Mouse (Mus musculus): Measurements from ENCODE around the gene Fdxacb1.

Gene Fdxacb1

GRCm38 (mm10) chr9:50750706-50751105 lies 17.3 kb upstream of the Fdxacb1 start:
- DNase-seq (ENCODE audit: low read depth), result no peak

GRCm38 (mm10) chr9:50751323-50751722 lies 16.7 kb upstream of the Fdxacb1 start, which contains the start of gene Cryab:
Gene Cryab (plus strand): TSS chr9:50751325.
- DNase-seq (ENCODE audit: low read depth), result no peak

DNA sequence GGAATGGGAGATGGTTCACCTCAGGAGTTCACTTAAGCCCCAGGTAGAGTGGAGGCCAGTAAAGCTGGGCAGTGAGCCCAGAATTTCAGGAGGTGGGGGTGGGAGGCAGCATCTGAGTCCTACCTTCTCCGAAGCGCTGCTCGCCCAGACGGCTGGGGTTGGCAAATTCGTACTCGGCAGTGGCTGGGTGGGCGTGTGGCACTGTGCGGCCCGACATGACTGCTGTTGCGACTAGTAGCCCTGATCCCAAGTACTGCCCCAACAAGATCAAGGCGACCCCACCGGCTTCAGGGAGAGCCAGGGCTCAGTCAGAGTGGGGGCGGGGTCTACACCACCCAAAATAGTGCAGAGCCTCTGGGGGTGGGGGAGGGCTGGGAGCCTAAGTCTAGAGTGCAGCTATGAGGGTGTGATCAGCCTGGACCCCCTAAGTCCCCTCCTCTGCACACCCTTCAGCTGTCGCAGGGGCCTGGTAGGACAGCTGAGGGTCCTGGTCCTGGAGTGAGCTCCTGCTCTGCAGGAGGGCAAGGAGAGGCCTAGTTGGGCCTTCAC lies 15.9 kb upstream of the Fdxacb1 start, which contains the start of gene Hspb2:
Hspb2 (minus strand) TSS at position 301 of the 549 bp plus-strand sequence.
- no peak for DNase-seq (ENCODE audit: low read depth)

- DNase-seq (ENCODE audit: low read depth), result no peak
Observed at GRCm38 (mm10) chr9:50752784-50753615, 15.0 kb upstream of the Fdxacb1 start.

DNA sequence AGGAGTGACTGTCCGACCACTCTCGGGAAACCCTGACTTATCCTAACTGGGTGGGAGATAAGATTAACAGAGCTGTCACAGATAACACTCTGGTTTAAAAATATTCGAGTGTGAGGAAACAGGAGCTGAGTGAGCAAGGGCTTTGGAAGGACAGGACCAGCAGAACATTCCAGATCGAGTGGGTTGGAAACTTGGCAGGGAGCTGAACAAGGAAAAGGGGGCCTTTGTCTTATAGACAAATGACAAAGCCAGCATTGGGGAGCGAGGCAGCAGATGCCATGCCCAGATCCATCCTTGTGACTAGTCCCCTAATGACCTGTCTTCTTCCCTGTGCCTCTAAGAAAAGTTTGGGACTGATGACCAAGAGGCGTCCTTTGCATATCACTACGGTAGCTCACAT lies 14.1 kb upstream of the Fdxacb1 start:
- DNase-seq (ENCODE audit: low read depth), result no peak

GRCm38 (mm10) chr9:50756711-50757110 lies 11.3 kb upstream of the Fdxacb1 start:
- no peak for DNase-seq (ENCODE audit: low read depth)

GRCm38 (mm10) chr9:50761520-50762243 lies 6.4 kb upstream of the Fdxacb1 start:
- DNase-seq (ENCODE audit: low read depth), result no peak

DNA sequence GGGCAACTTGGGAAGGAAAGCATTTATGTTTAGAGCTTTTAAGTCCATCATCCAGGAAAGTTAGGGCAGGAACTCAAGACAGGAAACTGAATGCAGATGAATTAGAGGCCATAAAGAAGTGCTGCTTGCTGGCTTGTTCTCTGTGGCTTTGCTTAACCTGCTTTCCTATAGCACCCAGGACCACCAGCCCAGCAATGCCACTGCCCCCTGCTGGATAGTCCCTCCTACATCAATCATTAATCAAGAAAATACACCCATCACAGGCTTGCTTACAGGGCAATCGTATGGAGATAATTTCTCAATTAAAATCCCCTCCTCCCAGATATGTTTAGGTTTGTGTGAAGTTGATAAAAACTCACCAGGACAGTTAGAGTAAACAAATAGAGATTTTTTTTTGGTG lies 4.7 kb upstream of the Fdxacb1 start:
- DNase-seq (ENCODE audit: low read depth), result peak; percentile 31

DNA sequence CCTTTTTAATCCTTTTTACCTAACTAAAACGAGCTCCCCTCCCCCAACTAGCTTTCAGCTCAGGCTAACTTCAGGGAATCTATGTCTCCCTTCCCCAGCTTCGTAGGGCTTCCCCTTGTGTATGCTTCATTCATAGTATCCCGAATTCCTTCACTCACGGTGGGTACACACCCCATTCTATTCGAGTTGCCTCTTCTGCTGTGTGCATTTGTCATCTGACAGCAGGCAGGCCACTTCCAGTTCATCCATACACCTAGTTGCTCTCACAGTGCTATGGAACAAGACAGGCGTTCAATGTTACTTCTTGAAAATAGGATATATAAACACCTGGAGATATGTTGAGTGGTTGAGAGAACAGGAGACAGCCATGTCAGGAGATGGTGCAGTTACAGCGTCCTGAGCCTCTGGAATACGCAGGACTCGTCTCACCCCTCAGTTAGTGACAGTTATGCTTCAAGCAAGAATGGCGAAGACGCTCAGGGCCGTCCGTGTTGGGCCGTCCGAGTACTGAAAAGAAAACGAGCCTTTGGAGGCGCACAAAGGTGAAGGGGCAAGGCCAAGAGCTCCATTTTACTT lies 417 bp upstream of the Fdxacb1 start:
- no peak for DNase-seq (ENCODE audit: low read depth)

DNA sequence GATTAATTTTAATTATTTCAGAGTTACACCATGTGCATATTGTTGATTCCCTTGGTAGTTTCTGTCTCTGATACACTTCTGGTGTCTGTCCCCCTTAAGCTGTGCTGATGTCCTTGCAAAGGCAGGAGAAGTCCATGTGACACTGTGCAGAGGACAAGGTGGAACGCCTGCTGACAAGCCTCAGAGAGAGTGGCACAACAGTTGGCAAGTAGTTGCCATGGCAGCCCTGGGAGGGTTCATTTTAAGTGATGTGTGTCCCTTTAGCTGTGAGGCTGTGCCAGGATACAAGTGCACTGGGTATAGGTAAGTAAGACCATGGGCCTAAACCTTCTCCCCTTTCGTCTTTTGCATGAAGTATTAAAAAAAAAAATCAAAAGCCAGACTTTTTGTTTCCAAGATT lies 2.0 kb downstream of the Fdxacb1 start:
- no peak for DNase-seq (ENCODE audit: low read depth)

DNA sequence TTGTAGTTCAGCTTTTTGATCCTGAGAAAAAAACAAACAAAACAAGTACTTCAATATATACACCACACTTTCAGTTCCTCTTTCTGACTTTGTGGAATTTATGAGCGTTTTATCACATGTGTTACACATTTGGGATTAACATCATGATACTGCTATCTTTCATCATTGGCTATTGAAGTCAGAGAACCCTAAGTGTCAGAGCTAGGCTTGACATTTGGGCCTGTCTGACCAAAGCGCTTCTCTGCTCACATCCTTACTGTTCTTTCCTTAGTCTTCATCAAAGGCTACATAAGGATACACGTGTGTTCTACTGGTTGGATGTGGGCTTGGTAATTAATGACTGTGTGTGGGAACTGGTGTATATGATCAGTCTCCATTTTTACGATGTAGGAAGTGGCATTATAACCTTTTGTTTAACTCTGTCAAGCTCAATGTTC lies 6.0 kb downstream of the Fdxacb1 start:
- DNase-seq (ENCODE audit: low read depth), result peak; percentile 36

- peak; percentile 92 for DNase-seq (ENCODE audit: low read depth)
Observed at GRCm38 (mm10) chr9:50774991-50775612, 7.1 kb downstream of the Fdxacb1 start, which contains the start of the genes Alg9 and 1110032A03Rik. Gene Alg9 (plus strand): TSS chr9:50775019. Gene 1110032A03Rik (minus strand): TSS chr9:50775520.

- peak; percentile 50 for DNase-seq (ENCODE audit: low read depth)
Observed at GRCm38 (mm10) chr9:50775662-50776126, 7.7 kb downstream of the Fdxacb1 start.

- DNase-seq (ENCODE audit: low read depth), result no peak
Observed at GRCm38 (mm10) chr9:50776162-50776760, 8.2 kb downstream of the Fdxacb1 start.

- DNase-seq (ENCODE audit: low read depth), result peak; percentile 76
Observed at GRCm38 (mm10) chr9:50782155-50782554, 14.1 kb downstream of the Fdxacb1 start.

GRCm38 (mm10) chr9:50795266-50795665 lies 27.2 kb downstream of the Fdxacb1 start:
- DNase-seq (ENCODE audit: low read depth), result no peak

DNA sequence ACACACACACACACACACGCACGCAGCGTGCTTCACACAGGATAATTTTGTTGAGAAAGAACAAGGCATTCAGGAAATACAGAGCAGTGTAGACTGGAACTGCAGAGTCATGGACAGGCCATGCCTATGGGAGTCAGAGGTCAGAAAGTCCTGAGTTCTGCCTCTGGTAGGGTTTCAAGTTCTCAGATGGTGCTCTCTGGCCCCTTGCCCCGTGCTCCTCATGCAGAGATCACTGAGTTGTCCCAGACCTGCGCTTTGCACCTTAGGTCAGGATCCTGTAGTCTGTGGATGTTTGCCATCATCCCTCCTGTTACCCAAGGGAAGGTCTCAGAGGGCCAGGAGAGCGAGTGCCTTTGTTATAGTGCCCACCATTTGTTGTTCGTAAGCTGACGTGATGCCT lies 28.7 kb downstream of the Fdxacb1 start:
- no peak for DNase-seq (ENCODE audit: low read depth)

- DNase-seq (ENCODE audit: low read depth), result no peak
Observed at GRCm38 (mm10) chr9:50797641-50798040, 29.6 kb downstream of the Fdxacb1 start.

DNA sequence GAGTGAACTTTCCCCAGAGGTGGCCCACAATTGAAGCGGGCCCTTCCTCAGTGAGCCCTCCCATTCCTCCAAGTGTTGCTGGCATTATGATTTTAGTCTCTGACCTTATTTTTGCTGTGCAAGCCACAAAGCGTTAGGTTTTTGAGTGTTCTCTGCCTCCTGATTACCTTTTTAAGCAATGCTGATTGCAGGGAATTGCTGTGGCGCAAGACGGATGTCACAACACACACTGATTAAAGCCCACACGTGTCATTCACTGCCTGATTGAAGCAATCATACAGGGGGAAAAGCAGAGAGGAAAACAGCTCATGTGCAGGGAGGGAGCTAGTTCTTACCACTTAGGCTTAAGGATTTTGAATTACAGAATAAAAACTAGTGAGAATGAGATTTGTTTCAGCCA lies 30.3 kb downstream of the Fdxacb1 start:
- no peak for DNase-seq (ENCODE audit: low read depth)

DNA sequence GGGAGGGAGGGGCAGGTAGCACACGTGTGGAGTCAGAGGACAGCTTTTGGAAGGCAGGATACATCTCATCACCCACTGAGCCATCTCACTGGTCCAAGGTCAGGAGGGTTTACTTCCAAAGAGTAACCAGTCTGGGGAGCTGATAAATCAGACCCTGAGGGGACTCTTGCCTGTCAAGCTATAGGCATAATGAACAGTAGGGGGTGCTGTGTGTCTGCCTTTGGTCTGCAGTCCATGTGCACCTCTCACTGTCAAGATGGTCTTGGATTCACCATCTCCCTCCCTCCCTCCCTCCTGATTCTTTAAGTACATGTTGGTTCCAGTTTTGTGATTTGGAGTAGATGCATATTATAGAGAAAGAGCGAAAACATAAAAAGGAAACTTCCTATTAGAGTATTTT lies 32.9 kb downstream of the Fdxacb1 start:
- DNase-seq (ENCODE audit: low read depth), result peak; percentile 75

- DNase-seq (ENCODE audit: low read depth), result no peak
Observed at GRCm38 (mm10) chr9:50803055-50803671, 35.1 kb downstream of the Fdxacb1 start.

Data from induced T-regulatory cell, adult 2 months (primary cell).